Mouse (Mus musculus) CH12.LX (cell line): ENCODE data around the gene Wasf3. TPM values are rescaled to one million over a fixed set of nuclear protein-coding genes. Genes with fewer than 3 reads are reported as not detected.

Experiments used
- DNase-seq: peaks from one replicate; pipeline ENCODE4 v3.0.0-alpha.2; 2013; ENCODE audit errors: extremely low read depth
- H3K27ac ChIP-seq: 2 replicates; pipeline ENCODE4 v1.5.1; 2012; ENCODE audit warnings: low read depth, mild to moderate bottlenecking, control low read depth, moderate library complexity; ENCODE audit not compliant: insufficient read depth
- H3K27me3 ChIP-seq: replicated peaks from 2 replicates; pipeline ENCODE3; 2012; ENCODE audit warnings: inconsistent platforms
- H3K36me3 ChIP-seq, 2 experiments: replicated peaks in 1 of 2; 2 replicates each; pipeline versions ENCODE3 to v1.6.1; 2012; ENCODE audit warnings: inconsistent platforms in 1 of 2, low read length in 1 of 2, mild to moderate bottlenecking in 1 of 2, mixed read lengths in 1 of 2, moderate library complexity in 1 of 2; ENCODE audit not compliant: control insufficient read depth in 1 of 2, insufficient read depth in 1 of 2
- H3K4me1 ChIP-seq, 2 experiments: 2 replicates each; pipeline ENCODE4 v1.6.1; 2012; ENCODE audit warnings: inconsistent platforms in 1 of 2, moderate library complexity in 1 of 2; ENCODE audit not compliant: insufficient read depth in 2 of 2, control insufficient read depth in 1 of 2
- H3K4me2 ChIP-seq: 2 replicates; pipeline ENCODE4 v1.6.1; 2012; ENCODE audit warnings: low read depth, mild to moderate bottlenecking, control low read depth; ENCODE audit not compliant: poor library complexity, insufficient read depth, severe bottlenecking
- H3K4me3 ChIP-seq, 3 experiments: fragments of 150-350 bp in 1 of 3; sonication (generic) in 1 of 3; replicated peaks in 1 of 3; 2 replicates each; pipeline versions ENCODE3 to v1.5.1; 2011 to 2012; ENCODE audit warnings: low read depth in 2 of 3, low read length in 2 of 3, mild to moderate bottlenecking in 2 of 3, moderate library complexity in 2 of 3, control low read depth in 1 of 3, improper control_type of control experiment in 1 of 3, inconsistent platforms in 1 of 3, mixed read lengths in 1 of 3; ENCODE audit not compliant: poor library complexity in 1 of 3
- H3K79me2 ChIP-seq: replicated peaks from 2 replicates; pipeline ENCODE4 v1.6.1; 2012; ENCODE audit warnings: mild to moderate bottlenecking, moderate library complexity; ENCODE audit not compliant: control insufficient read depth, poor library complexity, insufficient read depth, severe bottlenecking; ENCODE audit errors: extremely low read depth
- H3K9ac ChIP-seq: 2 replicates; pipeline ENCODE4 v1.6.1; 2012; ENCODE audit warnings: low read depth, mild to moderate bottlenecking, control low read depth, moderate library complexity; ENCODE audit not compliant: insufficient read depth
- H3K9me3 ChIP-seq: replicated peaks from 2 replicates; pipeline ENCODE3; 2012; ENCODE audit warnings: low read length, inconsistent platforms, mixed read lengths
- BHLHE40 ChIP-seq: IDR thresholded peaks from 2 replicates; pipeline ENCODE4 v1.6.1; 2011; ENCODE audit warnings: mild to moderate bottlenecking, low read depth, low read length, improper control_type of control experiment
- CHD2 ChIP-seq: IDR thresholded peaks from 2 replicates; pipeline ENCODE4 v1.6.1; 2011; ENCODE audit warnings: low read length, improper control_type of control experiment
- E2F4 ChIP-seq: IDR thresholded peaks from 2 replicates; pipeline ENCODE4 v1.6.1; 2011; ENCODE audit warnings: low read depth, low read length, improper control_type of control experiment; ENCODE audit not compliant: insufficient replicate concordance
- ELF1 ChIP-seq: IDR thresholded peaks from 2 replicates; pipeline ENCODE4 v1.6.1; 2014; ENCODE audit warnings: low read depth, mild to moderate bottlenecking, inconsistent platforms, low read length, improper control_type of control experiment
- HCFC1 ChIP-seq: IDR thresholded peaks from 2 replicates; pipeline ENCODE4 v1.6.1; 2012; ENCODE audit warnings: low read depth, mild to moderate bottlenecking, inconsistent platforms, low read length, improper control_type of control experiment
- JUN ChIP-seq: IDR thresholded peaks from 2 replicates; pipeline ENCODE4 v1.6.1; 2011; ENCODE audit warnings: low read depth, mild to moderate bottlenecking, low read length, improper control_type of control experiment, moderate library complexity; ENCODE audit not compliant: insufficient read depth
- JUND ChIP-seq: conservative IDR thresholded peaks from 2 replicates; pipeline ENCODE4 v1.6.1; 2011; ENCODE audit warnings: low read depth, low read length, improper control_type of control experiment
- KAT2A ChIP-seq: IDR thresholded peaks from 2 replicates; pipeline ENCODE4 v1.6.1; 2012; ENCODE audit warnings: low read length, improper control_type of control experiment, inconsistent platforms; ENCODE audit not compliant: insufficient replicate concordance
- MAX ChIP-seq: IDR thresholded peaks from 2 replicates; pipeline ENCODE4 v1.6.1; 2011; ENCODE audit warnings: low read length, improper control_type of control experiment
- MXI1 ChIP-seq: IDR thresholded peaks from 2 replicates; pipeline ENCODE4 v1.6.1; 2011; ENCODE audit warnings: mild to moderate bottlenecking, low read depth, low read length, improper control_type of control experiment
- NELFE ChIP-seq: IDR thresholded peaks from 2 replicates; pipeline ENCODE4 v1.6.1; 2011; ENCODE audit warnings: low read depth, low read length, improper control_type of control experiment
- NRF1 ChIP-seq: IDR thresholded peaks from 2 replicates; pipeline ENCODE4 v1.6.1; 2014; ENCODE audit warnings: low read depth, mild to moderate bottlenecking, inconsistent platforms, low read length, improper control_type of control experiment, moderate library complexity
- POLR2AphosphoS2 ChIP-seq: IDR thresholded peaks from 2 replicates; pipeline ENCODE4 v1.6.1; 2011; ENCODE audit warnings: low read depth, low read length, improper control_type of control experiment
- SMC3 ChIP-seq: IDR thresholded peaks from 2 replicates; pipeline ENCODE4 v1.6.1; 2011; ENCODE audit warnings: low read depth, low read length, improper control_type of control experiment
- TBP ChIP-seq: conservative IDR thresholded peaks from 2 replicates; pipeline ENCODE4 v1.6.1; 2011; ENCODE audit warnings: low read depth, low read length, improper control_type of control experiment
- UBTF ChIP-seq: IDR thresholded peaks from 2 replicates; pipeline ENCODE4 v1.6.1; 2012; ENCODE audit warnings: low read depth, mild to moderate bottlenecking, inconsistent platforms, low read length, improper control_type of control experiment, moderate library complexity
- ZC3H11A ChIP-seq: IDR thresholded peaks from 2 replicates; pipeline ENCODE4 v1.6.1; 2012; ENCODE audit warnings: low read depth, mild to moderate bottlenecking, inconsistent platforms, low read length, improper control_type of control experiment
- ZKSCAN1 ChIP-seq: IDR thresholded peaks from 2 replicates; pipeline ENCODE4 v1.6.1; 2012; ENCODE audit warnings: low read depth, inconsistent platforms, low read length, improper control_type of control experiment, borderline replicate concordance
- ZMIZ1 ChIP-seq: IDR thresholded peaks from 2 replicates; pipeline ENCODE4 v1.6.1; 2012; ENCODE audit warnings: low read depth, mild to moderate bottlenecking, inconsistent platforms, low read length, improper control_type of control experiment
- dilution Hi-C: fragments of 300-500 bp; cut with MboI; formaldehyde crosslinking; loops from 2 replicates; pipeline ENCODE4 v1.14.3; 2020; ENCODE audit warnings: low sequenced_read_pairs; ENCODE audit not compliant: extremely low pct_unique_long_range_greater_than_20kb, extremely low pct_ligation_motif_present
- in situ Hi-C: fragments of 300-500 bp; cut with MboI; formaldehyde crosslinking; loops from 3 replicates; pipeline ENCODE4 v1.14.3; 2019; ENCODE audit warnings: low sequenced_read_pairs, low pct_ligation_motif_present, low pct_unique_long_range_greater_than_20kb, mixed read lengths
- polyA plus RNA-seq: library from polyadenylated mRNA; unstranded; fragments of >175 nt; gene quantifications from 2 replicates; pipeline ENCODE4 v1.2.1, GENCODE M21; 2012; ENCODE audit warnings: low read depth; ENCODE audit not compliant: insufficient read length
- total RNA-seq, 2 experiments: library from RNA; depleted of rRNA; stranded (reverse); fragments of 300-350 nt in 1 of 2; fragments of >200 nt in 1 of 2; gene quantifications; 2 replicates each; pipeline ENCODE4 v1.2.3; 2012 to 2014

Gene Wasf3
- total and polyA plus RNA-seq, 3 experiments = not detected

DNA sequence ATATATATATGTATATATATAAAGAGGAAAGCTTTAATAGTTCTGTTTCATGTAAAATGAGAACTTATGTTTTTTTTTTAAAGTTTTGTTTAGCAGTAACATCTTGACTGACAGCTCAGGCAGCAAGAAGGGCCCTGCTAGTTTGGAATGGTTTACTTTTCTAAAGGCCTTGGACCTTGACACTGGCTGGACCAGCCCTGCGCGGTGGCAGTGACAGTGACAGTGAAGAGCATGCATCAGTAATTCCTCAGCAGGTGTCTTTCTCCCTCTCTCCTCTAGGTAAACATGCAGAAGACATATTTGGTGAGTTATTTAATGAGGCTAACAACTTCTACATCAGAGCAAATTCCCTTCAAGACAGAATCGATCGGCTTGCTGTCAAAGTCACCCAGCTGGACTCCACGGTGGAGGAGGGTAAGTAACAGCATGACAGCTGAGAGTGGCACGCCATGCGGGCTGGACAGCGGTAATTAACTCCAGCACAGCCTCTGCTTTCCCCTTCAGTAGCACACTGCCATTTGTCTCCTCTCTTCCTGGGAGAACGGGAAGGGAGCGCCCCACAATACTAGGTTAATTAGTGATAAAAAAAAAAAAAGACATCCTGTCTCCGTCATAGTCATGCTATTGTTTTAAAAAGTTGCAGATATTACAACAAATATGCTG, 66.9 kb downstream of the Wasf3 start:
- no peak overlapping the region for H3K4me2 ChIP-seq
- in situ Hi-C loops (loop anchor here (25.0 kb wide), 1 partner anchor 264 kb away; the partner anchor contains the start of gene 1700001J03Rik), dilution Hi-C loops (no loop called here)
- H3K9me3 ChIP-seq = no peaks in the 10 kb centered on the region
- no peaks in the 10 kb centered on the region for H3K79me2 ChIP-seq
- H3K4me1 ChIP-seq = no peaks in the 10 kb centered on the region; a peak in 1 of 4 replicates
- H3K36me3 ChIP-seq = no peaks in the 10 kb centered on the region
- TF ChIP-seq JUND (no peak), E2F4 (no peak), KAT2A (no peak)
- DNase-seq = no peak
- no peak overlapping the region for H3K9ac ChIP-seq
- no peak overlapping the region for H3K27ac ChIP-seq
- peaks cover 50% of the 10 kb centered on the region for H3K27me3 ChIP-seq
- H3K4me3 ChIP-seq = no peak overlapping the region

DNA sequence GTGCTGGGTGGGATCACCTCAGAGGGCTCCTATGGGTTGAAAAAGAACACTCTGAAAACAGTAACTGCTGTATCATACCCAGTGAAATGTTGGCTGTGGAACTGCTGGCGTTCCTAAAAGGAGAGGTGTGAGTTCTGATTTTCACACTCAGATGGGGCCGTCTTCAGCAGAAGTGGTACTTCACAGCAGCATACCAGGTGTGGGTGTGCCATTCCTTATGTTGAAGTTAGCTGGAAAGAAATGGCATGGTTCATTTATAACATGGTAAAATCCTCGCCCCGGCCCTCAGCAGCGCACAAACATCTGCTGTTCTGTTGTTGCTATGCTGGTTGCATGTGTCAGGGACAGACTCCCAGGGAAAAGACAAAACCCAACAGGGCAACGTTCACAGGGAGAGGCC, 68.8 kb downstream of the Wasf3 start:
- Histone ChIP-seq H3K9ac (no peak overlapping the region), H3K4me1 (no peaks in the 10 kb centered on the region; a peak in 1 of 4 replicates), H3K79me2 (no peaks in the 10 kb centered on the region), H3K9me3 (no peaks in the 10 kb centered on the region), H3K27ac (no peak overlapping the region), H3K36me3 (no peaks in the 10 kb centered on the region), H3K27me3 (peaks cover 48% of the 10 kb centered on the region), H3K4me2 (no peak overlapping the region), H3K4me3 (no peak overlapping the region)
- TF ChIP-seq NELFE (no peak), ZMIZ1 (no peak), TBP (no peak), BHLHE40 (no peak), NRF1 (no peak), ZC3H11A (no peak), MAX (no peak), E2F4 (no peak), ZKSCAN1 (no peak), UBTF (no peak), JUN (no peak), CHD2 (no peak), MXI1 (no peak), SMC3 (no peak), POLR2AphosphoS2 (no peak), ELF1 (no peak), HCFC1 (no peak)
- dilution Hi-C loops (no loop called here), in situ Hi-C loops (loop anchor here (25.0 kb wide), 1 partner anchor 266 kb away; the partner anchor contains the start of gene 1700001J03Rik)
- no peak for DNase-seq
